Mouse (Mus musculus) cerebral cortex, adult 2 months (tissue): ENCODE data around the gene Hoxb1.

Experiments used
- WGBS: fragments of 180-500 bp; shearing (Covaris S2); methylation state at CpG from one replicate; pipeline ENCODE4 v1.1.7; 2018; 5-methylcytosine and 5-hydroxymethylcytosine counted together

Gene Hoxb1

DNA sequence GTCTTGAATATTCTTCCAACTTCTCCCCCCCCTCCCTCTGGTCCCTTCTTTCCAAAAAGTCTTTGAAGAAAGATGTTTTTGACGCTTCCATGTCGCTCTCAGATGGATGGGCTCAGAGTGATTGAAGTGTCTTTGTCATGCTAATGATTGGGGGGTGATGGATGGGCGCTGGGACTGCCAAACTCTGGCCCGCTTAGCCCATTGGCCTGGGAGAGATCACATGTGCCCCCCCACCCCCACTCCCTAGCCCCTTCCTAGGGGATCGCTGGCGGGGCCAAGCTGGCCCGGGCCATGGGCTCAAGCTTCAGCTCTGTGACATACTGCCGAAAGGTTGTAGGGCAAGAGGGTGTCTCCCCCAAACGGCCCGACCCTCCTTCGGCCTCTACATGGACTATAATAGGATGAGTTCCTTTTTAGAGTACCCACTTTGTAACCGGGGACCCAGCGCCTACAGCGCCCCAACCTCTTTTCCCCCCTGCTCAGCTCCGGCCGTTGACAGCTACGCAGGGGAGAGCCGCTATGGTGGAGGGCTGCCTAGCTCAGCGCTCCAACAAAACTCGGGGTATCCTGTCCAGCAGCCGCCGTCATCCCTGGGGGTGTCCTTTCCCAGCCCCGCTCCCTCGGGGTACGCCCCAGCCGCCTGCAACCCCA, at the start of gene Hoxb1:
Hoxb1 (plus strand) TSS at position 312 of the 651 bp plus-strand sequence.
- WGBS, result 2% methylated on average over 26 of the region's 26 CpGs

DNA sequence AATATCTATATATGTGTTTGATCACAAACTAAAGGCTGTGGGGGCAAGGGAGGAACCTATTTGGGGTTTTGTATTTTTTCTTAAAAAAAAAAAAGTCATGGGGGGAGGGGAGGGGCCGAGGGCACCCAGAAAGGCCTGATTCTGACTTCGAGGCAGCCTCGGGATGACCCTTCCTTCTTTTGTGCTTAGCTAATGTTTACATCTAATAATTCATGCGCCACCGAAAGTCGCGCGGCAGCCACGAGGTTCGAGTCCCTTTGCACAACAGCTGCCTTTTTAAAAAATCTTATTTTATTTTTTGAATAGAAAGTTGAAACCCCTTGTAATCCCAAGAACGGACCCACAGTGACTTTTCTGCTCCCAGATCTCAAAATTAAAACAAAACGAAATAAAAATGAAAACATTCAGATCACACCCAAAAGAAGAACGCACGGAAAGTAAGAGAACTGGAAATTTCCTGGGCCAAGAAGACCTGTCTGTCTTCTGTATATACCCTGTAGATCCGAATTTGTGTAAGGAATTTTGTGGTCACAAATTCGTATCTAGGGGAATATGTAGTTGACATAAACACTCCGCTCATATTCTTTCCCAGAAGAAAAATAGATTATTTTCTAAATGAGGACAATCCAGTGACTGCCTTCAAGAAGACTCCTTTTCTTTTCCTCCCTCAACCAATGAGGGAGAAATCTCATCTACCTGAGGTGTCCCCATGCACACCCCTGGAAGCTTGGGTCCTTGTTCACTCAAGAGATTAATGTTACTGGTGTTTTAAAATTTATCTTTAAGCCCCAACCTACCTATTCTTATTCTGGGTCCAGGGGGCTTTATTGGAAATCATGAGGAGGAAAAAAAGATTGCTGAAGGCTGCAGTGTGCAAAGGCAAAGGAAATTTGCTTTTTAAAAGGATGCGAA, 48.6 kb upstream of the Hoxb1 start:
- 11% methylated on average over 18 of the region's 18 CpGs for WGBS

DNA sequence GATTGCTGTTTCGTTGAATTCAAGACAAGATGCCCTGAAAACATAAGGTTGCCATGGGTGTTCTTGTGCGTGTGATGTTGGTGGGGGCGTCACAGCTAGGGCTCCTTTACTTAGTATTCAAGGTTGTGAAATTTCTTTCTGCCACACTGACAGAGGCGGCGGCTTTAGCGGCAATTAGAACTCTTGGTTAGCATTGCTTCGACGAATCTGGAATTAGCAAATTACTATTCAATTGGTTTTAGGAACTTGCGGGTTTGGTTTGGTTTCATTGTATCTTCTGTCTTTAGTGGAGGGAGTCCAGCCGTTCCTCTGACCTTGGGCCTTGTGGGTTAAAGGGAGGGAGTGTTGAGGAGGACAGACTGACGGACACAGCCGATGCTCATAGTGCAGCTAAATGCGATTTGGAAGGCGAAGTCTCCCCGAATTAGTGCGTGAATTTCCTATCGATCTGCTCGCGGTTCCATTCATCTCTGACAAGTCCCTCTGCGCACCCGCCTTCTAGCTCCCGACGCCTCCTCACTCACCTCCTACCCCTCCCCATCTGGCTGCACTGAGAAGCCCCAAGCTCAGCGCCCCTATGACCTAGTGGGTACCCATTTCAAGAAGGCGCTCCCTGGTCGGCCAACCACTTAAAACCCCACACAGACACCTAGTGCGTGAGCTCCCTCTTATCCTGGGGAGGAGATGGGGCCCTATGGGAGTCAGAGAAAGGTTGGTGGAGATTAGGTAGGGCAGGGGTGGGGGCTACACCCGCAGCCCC, 47.8 kb upstream of the Hoxb1 start, which contains the start of gene Hoxb4:
Hoxb4 (plus strand) TSS at position 660 of the 760 bp plus-strand sequence.
- 5% methylated on average over 28 of the region's 28 CpGs for WGBS

DNA sequence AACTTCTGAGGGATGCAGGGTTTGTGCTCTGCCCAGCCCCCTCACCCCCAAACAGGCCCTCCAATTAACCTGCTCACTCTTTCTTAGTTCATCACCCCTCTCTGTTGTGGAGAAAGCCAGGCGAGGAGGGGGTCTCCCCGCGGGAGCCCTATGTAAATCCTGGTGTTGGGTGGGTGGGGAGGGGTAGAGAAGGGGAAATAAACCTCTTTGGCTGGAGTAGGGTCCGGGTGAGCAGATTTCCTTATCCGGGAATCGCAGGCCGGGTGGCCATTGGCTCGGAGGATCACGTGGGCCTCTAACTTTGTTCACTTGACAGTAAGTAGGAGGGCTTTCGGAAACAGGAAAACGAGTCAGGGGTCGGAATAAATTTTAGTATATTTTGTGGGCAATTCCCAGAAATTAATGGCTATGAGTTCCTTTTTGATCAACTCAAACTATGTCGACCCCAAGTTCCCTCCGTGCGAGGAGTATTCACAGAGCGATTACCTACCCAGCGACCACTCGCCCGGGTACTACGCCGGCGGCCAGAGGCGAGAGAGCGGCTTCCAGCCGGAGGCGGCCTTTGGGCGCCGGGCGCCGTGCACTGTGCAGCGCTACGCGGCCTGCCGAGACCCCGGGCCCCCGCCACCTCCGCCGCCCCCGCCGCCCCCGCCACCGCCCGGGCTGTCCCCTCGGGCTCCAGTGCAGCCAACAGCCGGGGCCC, 47.0 kb upstream of the Hoxb1 start:
- WGBS, result under 1% methylated on average over 41 of the region's 45 CpGs

DNA sequence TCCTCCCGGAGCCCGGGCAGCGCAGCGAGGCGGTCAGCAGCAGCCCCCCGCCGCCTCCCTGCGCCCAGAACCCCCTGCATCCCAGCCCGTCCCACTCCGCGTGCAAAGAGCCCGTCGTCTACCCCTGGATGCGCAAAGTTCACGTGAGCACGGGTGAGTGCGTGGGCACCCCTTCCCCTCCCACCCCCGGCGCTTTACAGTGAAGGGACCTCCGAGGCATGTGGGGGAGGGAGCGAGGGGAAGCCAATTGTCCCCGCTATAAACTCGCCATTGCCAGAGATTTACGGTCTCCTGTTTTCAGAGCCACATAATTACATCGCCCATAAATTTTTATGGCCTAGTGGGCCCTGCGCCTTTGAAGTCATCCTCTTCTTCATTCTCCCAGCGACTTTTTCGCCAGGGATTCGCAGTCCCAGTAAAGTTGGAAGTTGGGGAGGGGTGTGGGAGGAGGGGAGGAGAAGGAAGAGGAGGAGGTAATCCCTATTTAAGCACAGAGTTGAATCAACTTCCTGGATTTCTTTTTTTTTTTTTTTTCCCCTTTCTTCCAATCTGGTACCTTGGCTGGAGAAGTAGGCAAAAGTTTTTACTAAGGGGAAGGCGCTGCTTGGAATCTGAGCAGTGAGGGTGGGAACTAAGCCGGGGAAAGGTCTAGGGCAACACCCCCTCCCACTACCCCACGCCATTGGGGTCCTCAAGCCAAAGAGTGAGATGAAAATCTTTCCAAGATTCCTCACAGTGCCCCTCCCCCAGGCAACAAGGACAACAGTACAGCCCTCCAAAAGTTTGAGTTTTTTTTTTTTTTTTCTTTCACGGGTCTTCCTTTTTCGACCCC, 46.3 kb upstream of the Hoxb1 start:
- WGBS, result 2% methylated on average over 34 of the region's 34 CpGs

DNA sequence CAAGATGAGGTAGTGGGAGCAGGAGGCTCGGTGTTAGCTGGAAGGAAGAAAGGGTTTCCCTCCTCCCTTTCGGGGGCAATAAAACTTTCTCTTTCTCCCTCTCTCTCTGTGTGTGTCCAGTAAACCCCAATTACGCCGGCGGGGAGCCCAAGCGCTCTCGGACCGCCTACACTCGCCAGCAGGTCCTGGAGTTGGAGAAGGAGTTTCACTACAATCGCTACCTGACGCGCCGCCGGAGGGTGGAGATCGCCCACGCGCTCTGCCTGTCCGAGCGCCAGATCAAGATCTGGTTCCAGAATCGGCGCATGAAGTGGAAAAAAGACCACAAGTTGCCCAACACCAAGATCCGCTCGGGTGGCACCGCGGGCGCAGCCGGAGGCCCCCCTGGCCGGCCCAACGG, 45.6 kb upstream of the Hoxb1 start:
- 2% methylated on average over 29 of the region's 29 CpGs for WGBS

DNA sequence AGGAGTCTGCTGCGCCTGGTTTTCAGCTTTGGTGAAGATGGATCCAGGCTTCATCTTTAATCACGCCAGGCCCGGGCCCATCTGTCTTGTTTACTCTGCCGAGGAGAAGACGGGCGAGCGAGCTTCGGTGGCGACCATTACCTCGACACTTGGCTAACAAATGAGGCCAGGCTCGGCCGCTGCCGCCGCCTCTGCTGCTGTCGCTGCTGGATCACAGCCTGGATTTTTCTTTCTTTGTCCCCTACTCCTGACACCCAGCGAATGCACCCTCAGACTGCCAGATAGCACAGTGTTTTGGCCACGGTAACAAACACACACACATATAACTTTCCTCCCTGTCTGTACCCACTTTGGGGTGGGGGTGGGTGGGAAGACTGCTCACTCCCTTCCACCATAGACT, 44.9 kb upstream of the Hoxb1 start:
- WGBS, result 6% methylated on average over 17 of the region's 17 CpGs

DNA sequence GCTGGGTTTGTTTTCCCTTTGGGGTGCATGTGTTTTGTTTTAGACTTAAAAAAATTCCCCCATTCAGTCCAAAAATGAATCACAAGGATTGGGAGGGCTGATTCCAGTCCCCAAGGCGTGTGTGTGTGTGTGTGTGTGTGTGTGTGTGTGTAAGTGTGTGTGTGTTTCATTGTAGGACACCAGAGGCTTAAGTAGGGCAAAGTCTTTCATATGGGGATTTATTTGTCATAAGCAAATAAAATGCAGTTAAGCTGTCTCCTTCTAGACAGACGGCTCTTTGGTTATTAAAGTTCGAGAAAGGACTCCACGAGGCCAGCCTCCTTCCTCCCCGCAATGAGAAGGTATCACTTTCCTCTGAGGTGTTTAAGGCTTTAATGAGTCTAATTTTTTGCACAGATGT, 43.7 kb upstream of the Hoxb1 start:
- WGBS, result 13% methylated on average over 5 of the region's 5 CpGs

DNA sequence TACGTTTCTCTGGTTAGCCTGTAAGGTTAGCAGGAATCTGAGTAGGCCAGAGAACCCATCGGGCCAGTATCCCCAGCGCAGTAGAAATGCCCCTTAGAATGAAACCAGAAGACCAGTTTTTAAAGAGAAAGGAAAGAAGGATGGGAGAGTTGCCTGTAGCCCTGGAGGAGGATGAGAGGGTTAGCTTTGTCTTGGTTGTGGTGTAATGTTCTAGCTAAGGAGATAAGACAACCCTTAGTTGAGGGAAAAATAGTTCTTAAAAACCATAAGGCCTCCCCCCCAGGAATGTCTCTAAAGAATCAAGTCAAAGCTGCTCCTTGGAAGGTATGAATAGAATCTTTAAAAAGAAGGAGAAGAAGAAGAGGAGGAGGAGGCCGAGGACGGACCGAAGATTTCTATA, 42.8 kb upstream of the Hoxb1 start:
- 10% methylated on average over 6 of the region's 6 CpGs for WGBS

DNA sequence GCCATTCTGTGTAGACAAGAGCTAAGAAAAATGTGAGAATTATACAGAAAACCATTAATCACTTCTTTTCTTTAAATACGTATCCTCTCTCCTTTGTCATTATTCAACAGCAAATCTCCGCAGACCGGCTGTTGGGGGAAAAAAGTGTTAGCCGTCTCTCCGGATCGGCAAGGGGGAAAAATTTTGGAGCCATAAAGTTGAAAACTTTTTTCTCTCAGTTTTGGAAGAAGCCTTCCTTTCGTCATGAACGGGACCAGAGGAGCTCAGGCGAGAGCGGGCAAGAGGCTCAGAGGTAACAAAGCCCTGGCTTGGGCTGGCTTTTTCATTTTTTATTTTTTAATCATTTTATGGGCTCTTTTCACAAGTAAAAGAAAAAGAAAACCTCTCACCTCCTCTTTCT, 42.4 kb upstream of the Hoxb1 start, which contains the start of gene Hoxb3:
Hoxb3 (plus strand) TSS at position 173 of the 400 bp plus-strand sequence.
- WGBS, result 10% methylated on average over 10 of the region's 10 CpGs

DNA sequence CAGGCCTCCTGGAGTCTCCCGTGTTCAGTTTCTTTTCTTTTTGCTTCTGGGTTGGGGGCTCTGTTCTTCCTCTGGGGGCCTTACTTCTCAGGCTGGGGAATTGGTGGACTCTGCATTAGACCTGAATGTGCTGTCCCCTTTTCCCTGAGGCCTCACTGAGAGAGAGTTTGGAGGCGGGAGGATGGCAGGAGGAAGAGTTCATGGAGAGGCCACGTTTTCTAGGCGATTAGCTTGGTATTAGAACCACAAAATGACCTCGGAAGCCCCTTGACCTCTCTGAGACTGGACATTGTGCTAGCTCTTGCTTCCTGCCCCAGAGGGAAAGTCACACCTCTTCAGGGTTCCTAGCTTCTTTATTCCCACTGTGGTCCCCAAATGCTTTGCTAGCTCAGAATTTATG, 41.4 kb upstream of the Hoxb1 start:
- 2% methylated on average over 5 of the region's 5 CpGs for WGBS

DNA sequence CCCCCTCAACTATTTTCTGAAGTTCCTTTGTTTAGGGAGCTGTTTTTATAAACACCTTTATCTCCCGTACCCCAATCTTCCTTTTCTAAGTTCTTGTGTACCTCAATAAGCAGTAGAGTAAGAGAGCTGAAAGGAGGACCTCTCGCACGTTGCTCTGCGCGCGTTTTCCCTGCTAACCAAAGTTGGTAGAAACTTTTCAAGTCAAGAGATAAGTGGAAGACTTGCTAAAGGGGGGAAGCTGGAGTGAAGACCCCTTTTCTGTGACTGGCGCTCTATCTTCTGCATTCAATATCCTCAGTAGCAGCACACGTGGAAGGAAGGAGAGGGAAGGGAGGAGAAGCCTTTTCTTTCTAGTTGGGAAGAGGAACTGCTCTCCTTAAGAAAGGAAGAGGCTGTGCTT, 40.6 kb upstream of the Hoxb1 start:
- WGBS, result 2% methylated on average over 8 of the region's 8 CpGs

DNA sequence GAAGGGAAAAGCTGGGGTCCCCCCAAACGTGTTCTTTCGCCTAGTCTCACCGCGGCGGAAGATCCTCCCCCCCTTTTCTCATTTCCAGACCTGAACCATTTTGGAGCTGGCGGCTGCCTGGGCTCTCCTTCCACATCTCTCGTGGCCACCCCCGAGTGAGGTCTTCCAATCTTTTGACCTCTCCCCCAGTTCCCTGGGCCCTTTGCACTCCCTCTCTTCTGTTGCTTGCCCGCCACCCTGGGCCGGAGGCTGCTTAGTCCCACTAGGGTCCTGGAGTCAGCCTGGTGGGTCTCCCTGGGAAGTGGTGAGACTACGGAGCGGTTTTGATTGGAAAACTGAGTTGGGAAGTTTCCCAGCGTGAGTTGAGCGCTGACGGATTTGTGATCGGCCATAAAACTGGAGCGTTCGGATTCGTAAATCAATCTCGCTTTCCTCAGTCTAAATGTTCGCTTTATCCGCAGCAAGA, 39.8 kb upstream of the Hoxb1 start:
- 9% methylated on average over 22 of the region's 22 CpGs for WGBS

DNA sequence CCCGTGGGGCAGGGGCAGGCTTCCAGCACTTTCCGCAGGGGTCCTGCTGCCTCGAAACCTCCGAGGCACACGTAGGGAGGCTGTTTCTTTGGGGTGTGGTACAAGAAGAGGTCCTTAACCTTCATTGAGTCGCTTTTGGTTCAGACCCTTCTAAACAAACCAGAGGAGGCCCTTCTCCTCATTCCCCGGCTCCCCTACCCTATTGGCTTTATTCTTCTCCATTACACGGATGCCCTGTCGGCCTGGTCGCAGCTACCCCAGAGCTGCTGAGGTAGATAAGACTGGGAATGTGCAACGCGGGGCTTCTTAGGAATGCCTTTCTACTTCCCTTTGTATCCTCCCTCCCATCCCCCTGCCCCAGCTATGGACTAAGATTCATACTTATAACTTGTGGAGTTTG, 38.8 kb upstream of the Hoxb1 start:
- WGBS, result 5% methylated on average over 12 of the region's 12 CpGs

DNA sequence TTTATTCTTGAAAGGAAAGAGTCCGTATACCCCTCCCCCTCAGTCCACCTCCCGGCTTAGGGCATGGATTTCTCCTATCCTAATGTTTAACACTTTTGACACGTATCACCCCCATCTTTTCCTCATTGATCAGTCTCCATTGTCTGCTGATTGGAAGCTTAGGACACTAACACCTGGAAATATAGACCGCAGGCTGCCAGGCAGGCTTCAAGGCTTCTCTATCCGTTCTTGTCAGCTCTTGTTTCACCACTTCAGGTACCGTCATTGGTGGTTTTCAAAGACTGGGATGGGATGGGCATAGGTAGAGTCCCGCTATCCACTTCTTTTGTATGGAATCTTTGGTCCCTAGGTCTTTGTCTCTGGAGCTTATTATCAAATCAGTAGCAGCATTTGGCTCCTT, 38.4 kb upstream of the Hoxb1 start:
- 4% methylated on average over 7 of the region's 7 CpGs for WGBS

DNA sequence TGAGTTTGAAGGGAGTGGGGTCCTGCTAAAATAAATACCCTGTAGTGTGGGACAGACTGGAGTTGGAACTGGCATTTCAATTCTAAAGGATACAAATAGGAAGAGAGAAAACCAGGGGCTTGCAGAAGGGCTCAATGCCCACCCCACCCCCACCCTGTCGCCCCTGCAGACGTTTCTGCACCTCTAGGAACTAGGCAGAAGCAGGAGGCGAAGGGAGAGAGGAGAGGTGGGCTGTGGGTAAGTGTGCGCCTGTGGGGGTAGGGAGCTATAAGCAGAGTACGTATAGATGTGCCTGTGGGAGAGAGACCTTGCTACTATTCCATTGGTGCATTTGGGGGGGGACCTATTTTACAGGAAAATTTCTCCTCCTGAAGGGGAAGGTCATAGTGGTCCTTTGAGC, 37.8 kb upstream of the Hoxb1 start:
- WGBS, result 6% methylated on average over 5 of the region's 5 CpGs

DNA sequence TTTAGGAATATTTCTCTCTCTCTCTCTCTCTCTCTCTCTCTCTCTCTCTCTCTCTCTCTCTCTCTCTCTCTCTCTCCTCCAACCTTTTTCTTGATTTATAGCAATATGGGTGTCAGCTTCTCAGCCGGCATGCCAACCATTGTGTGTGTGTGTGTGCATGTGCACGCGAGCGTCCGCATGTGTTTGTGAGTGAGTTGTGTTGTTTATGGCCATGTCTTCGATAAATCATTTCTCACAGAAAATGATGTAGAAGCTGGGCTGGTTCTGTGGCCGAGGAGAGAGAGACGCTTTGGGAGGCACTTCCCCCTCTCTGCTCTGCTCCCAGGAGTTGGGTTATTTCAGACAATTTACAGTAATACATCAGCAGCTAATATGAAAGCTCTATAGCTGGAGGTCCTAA, 36.9 kb upstream of the Hoxb1 start:
- WGBS, result 15% methylated on average over 8 of the region's 8 CpGs

DNA sequence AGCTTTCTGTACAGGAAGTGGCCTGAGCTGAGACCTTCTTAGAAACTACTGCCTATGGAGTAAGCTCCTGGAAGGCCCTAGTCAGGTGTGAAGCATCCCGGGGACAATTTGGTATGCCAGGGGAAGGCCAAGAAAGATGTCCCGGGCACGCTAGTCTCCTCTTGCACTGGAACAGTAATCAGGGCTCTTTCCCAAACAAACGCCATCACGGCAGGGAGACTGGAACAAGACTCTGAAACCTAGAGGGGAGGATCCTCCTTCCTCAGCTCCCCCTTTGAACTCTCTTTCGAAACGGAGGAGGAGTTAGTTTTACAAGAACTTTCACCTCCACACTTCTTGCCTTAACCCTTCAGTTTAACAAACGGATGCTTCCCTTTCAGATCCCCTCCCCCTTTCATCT, 33.4 kb upstream of the Hoxb1 start:
- WGBS, result 6% methylated on average over 8 of the region's 8 CpGs

DNA sequence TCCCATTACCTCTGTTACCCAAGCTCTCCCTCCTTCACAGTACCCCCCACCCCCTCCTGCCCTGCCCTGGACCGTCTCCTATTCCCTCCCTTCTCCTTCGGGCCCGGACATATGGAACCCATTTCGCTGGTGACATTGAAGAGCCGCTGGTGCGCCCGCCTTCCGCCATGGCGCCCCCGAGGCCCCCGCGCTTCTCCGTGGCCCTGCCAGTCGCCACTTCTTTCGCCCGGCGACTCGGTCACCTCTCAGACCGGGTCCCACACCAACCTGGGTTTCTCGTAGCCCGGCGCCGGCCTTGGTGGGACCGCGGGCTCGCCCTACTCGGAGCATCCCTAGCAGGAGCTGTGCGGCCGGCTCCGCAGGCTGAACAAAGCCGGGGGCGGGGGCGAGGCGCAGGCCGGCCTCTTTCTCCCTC, 32.9 kb upstream of the Hoxb1 start:
- 3% methylated on average over 35 of the region's 35 CpGs for WGBS

DNA sequence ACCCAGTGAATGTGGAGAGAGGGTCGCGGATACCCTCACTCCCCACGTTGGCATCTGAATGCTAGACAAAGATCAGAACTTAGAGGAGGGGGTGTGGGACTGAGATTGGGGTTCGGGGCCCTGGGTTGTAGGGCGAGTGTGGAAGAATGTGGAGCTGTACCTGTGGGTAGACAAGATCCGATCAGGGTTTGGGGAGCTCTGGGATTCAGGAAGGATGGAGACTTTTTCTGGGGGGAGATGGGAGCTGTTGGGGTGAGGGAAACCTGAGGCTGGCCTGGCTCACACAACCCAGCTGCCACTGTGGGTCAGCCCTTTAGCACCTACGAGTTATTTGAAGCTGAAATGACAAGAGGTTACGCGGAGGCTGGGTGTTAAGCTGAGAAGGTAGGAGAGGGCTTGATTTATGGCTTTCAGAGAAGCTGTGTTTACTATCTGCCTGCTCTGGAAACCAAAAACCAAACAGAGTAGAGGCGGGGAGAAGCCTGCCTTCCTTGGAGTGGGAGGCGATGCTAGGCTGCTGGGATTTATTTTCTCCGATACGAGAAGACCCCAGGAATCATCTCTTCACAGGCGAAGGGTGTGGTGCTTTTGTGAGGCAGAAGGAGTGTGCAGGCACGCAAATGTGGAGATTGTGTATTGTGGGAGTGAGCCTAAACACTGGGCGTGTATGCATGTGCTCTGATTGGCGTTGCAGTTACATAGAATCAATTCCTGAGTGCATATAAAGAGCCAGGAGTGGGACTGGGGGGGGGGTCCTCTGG, 32.1 kb upstream of the Hoxb1 start:
- WGBS, result 11% methylated on average over 17 of the region's 17 CpGs
